ENCODE assay signal across 8 mouse cellular contexts in genomic region chr2:32235886-32236759, GRCm38 (mm10). TPM values are rescaled to one million over a fixed set of nuclear protein-coding genes. Genes with fewer than 3 reads are reported as not detected.
DNase-seq lines count a peak whose midpoint lies in the region; ATAC-seq lines count a peak whose summit lies in the region.

Gene Pomt1 (plus strand): TSS chr2:32236590.

- H3K27ac ChIP-seq in hindbrain, embryonic 13.5 days = peak within 1 kb of the TSS; percentile 88

- peaks cover 28% of the 10 kb centered on the region for H3K4me1 ChIP-seq in hindbrain, embryonic 13.5 days (replicated peaks)

- no peaks in the 10 kb centered on the region for H3K27me3 ChIP-seq in hindbrain, embryonic 13.5 days

- peak; percentile 92 for ATAC-seq in hindbrain, embryonic 13.5 days (ENCODE audit: low FRiP score)

- under 1% methylated on average over 54 of the region's 54 CpGs for whole genome bisulfite sequencing in hindbrain, embryonic 13.5 days

- H3K4me3 ChIP-seq in hindbrain, embryonic 13.5 days = peak within 1 kb of the TSS; percentile 59

- peak within 1 kb of the TSS; percentile 92 for H3K4me2 ChIP-seq in hindbrain, embryonic 13.5 days

- H3K36me3 ChIP-seq in hindbrain, embryonic 13.5 days = peaks cover 42% of the 10 kb centered on the region

- H3K9ac ChIP-seq in hindbrain, embryonic 13.5 days = peak within 1 kb of the TSS; percentile 84

- peak; percentile 98 for DNase-seq in NIH3T3 (ENCODE audit: low read depth)
- DNase-seq in cerebellum, postnatal 10 days = peak; percentile 92 to 95
- DNase-seq in frontal cortex, postnatal 14 days (ENCODE audit: low spot score in 2 of 2) = peak; percentile 85 to 87
- DNase-seq in layer of hippocampus, postnatal 25 days (ENCODE audit: extremely low spot score in 1 of 2, low spot score in 1 of 2) = peak; percentile 73 to 85
- DNase-seq in lung, postnatal 25 days (ENCODE audit: low spot score) = peak; percentile 89
- peak; percentile 98 for DNase-seq in retina, embryonic 14.5 days (ENCODE audit: low spot score)
- peak; percentile 92 for DNase-seq in thymus, postnatal 4 days

- H3K9me3 ChIP-seq in hindbrain, embryonic 13.5 days = no peaks in the 10 kb centered on the region

RNA-seq across cellular contexts. Expression of gene Pomt1, which starts in this region (rescaled TPM):
- 24.4 and 24.9 TPM in 2 replicates for polyA plus RNA-seq in hindbrain, embryonic 13.5 days (2015; fragmentation: Nextera tagmentation; extraction: Ambion mirVana)
- total RNA-seq in layer of hippocampus, postnatal 25 days (2021) = 10 to 100 TPM; 21.4 to 25.2 TPM

Comparison
In these comparisons a context has a peak if more than half of its experiments do, and no peak if none do; other contexts are left out.
1. Peak in every context shown above with its lines: DNase-seq, ATAC-seq, H3K4me3 ChIP-seq and H3K27ac ChIP-seq.